Mouse (Mus musculus): ENCODE data around the gene Tiprl. TPM values are rescaled to one million over a fixed set of nuclear protein-coding genes. Genes with fewer than 3 reads are reported as not detected.

Tiprl gene
- polyA plus RNA-seq (2016; fragmentation: Nextera tagmentation; extraction: Ambion mirVana): 91.5 and 99.2 TPM in 2 replicates

GRCm38 (mm10) chr1:165236321-165237298, at the start of gene Tiprl:
Tiprl (minus strand) TSS chr1:165236996.
- Histone ChIP-seq H3K4me1 (peaks cover 26% of the 10 kb centered on the region), H3K9me3 (replicated peaks) (no peaks in the 10 kb centered on the region), H3K27me3 (ENCODE audit: low read depth, poor library complexity, severe bottlenecking) (no peaks in the 10 kb centered on the region), H3K27ac (replicated peaks) (peak within 1 kb of the TSS; percentile 91), H3K36me3 (peaks cover 3% of the 10 kb centered on the region; the same call in 1 of the 2 replicates), H3K4me3 (peak within 1 kb of the TSS; percentile 85)
- DNase-seq (ENCODE audit: low spot score): peak; percentile 95
- WGBS: under 1% methylated on average over 76 of the region's 76 CpGs

DNA sequence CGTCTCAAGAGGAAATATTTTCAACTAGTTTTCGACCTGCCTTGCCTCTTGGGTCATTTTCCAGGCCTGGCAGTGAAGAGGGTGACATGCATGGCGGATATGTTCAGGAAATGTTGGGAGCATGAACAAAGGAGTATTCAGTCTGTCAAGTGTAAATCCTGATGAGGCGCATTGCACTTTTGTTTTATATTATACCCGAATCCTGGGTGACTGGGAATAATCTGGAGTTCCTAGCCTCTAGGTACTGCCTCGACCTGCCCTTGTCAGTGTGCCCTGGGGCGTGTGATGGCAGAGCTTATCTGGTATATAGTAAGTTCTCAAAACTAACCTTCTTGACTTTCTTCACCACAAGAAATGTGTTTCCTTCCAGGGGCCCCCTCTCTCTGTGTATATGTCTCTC, 47.3 kb upstream of the Tiprl start:
- Histone ChIP-seq H3K4me3 (no peak overlapping the region), H3K4me1 (peaks cover 49% of the 10 kb centered on the region), H3K27ac (replicated peaks) (no peak overlapping the region), H3K36me3 (peaks cover 10% of the 10 kb centered on the region; the same call in 1 of the 2 replicates), H3K9me3 (replicated peaks) (no peaks in the 10 kb centered on the region), H3K27me3 (ENCODE audit: low read depth, poor library complexity, severe bottlenecking) (no peaks in the 10 kb centered on the region)
- no peak for DNase-seq (ENCODE audit: low spot score)
- WGBS: 85% methylated on average over 7 of the region's 7 CpGs

DNA sequence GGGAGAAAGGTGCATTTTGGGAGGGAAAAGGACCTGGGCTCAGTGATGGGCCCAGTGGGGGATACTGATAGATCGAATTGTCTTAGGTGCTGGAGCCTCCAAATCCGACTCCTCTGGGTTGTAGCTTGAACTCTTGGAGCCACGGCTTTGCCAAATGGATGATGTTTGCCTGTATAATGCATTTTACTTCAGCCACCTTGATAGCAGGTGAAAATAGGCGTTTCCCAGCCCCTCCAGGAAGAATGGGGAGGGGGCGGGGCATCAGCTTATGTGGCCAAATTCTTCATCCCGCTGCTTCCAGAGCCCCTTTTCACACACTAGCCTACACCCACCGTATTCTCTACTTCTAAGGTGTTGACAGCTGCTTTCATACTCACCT, 46.2 kb upstream of the Tiprl start:
- Histone ChIP-seq H3K9me3 (replicated peaks) (no peaks in the 10 kb centered on the region), H3K4me3 (peak overlapping the region; percentile 84), H3K36me3 (peaks cover 5% of the 10 kb centered on the region; the same call in 1 of the 2 replicates), H3K27ac (replicated peaks) (peak overlapping the region; percentile 97; the same call in 1 of the 2 replicates), H3K4me1 (peaks cover 49% of the 10 kb centered on the region), H3K27me3 (ENCODE audit: low read depth, poor library complexity, severe bottlenecking) (no peaks in the 10 kb centered on the region)
- no peak for DNase-seq (ENCODE audit: low spot score)
- 11% methylated on average over 7 of the region's 7 CpGs for WGBS

GRCm38 (mm10) chr1:165282222-165282966, 45.6 kb upstream of the Tiprl start:
- 2% methylated on average over 35 of the region's 35 CpGs for WGBS
- no peak for DNase-seq (ENCODE audit: low spot score)

GRCm38 (mm10) chr1:165281351-165282221, 44.8 kb upstream of the Tiprl start:
- Histone ChIP-seq H3K4me1 (peaks cover 49% of the 10 kb centered on the region), H3K27me3 (ENCODE audit: low read depth, poor library complexity, severe bottlenecking) (no peaks in the 10 kb centered on the region), H3K27ac (replicated peaks) (peak overlapping the region; percentile 97), H3K36me3 (no peaks in the 10 kb centered on the region), H3K9me3 (replicated peaks) (no peaks in the 10 kb centered on the region), H3K4me3 (peak overlapping the region; percentile 84)
- DNase-seq (ENCODE audit: low spot score): peak; percentile 83
- under 1% methylated on average over 66 of the region's 71 CpGs for WGBS

More at GRCm38 (mm10) chr1:165282222-165282966, 45.6 kb upstream of the Tiprl start:
- Histone ChIP-seq H3K27ac (replicated peaks) (peak overlapping the region; percentile 97), H3K4me1 (peaks cover 49% of the 10 kb centered on the region), H3K27me3 (ENCODE audit: low read depth, poor library complexity, severe bottlenecking) (no peaks in the 10 kb centered on the region), H3K9me3 (replicated peaks) (no peaks in the 10 kb centered on the region), H3K4me3 (peak overlapping the region; percentile 84), H3K36me3 (no peaks in the 10 kb centered on the region)

- no peak for DNase-seq (ENCODE audit: low spot score)
- peaks cover 49% of the 10 kb centered on the region for H3K4me1 ChIP-seq
- WGBS: 67% methylated on average over 10 of the region's 10 CpGs
- no peaks in the 10 kb centered on the region for H3K9me3 ChIP-seq (replicated peaks)
- no peaks in the 10 kb centered on the region for H3K27me3 ChIP-seq (ENCODE audit: low read depth, poor library complexity, severe bottlenecking)
- no peaks in the 10 kb centered on the region for H3K36me3 ChIP-seq
- H3K4me3 ChIP-seq: peak overlapping the region; percentile 84
- H3K27ac ChIP-seq (replicated peaks): peak overlapping the region; percentile 97
Observed at GRCm38 (mm10) chr1:165280741-165281140, 43.9 kb upstream of the Tiprl start.

- no peaks in the 10 kb centered on the region for H3K9me3 ChIP-seq (replicated peaks)
- no peak for DNase-seq (ENCODE audit: low spot score)
- no peak overlapping the region for H3K4me3 ChIP-seq
- 87% methylated on average over 6 of the region's 6 CpGs for WGBS
- H3K36me3 ChIP-seq: no peaks in the 10 kb centered on the region
- H3K27me3 ChIP-seq (ENCODE audit: low read depth, poor library complexity, severe bottlenecking): no peaks in the 10 kb centered on the region
- no peak overlapping the region for H3K27ac ChIP-seq (replicated peaks)
- H3K4me1 ChIP-seq: no peaks in the 10 kb centered on the region
Observed at GRCm38 (mm10) chr1:165274946-165275345, 38.1 kb upstream of the Tiprl start.

DNA sequence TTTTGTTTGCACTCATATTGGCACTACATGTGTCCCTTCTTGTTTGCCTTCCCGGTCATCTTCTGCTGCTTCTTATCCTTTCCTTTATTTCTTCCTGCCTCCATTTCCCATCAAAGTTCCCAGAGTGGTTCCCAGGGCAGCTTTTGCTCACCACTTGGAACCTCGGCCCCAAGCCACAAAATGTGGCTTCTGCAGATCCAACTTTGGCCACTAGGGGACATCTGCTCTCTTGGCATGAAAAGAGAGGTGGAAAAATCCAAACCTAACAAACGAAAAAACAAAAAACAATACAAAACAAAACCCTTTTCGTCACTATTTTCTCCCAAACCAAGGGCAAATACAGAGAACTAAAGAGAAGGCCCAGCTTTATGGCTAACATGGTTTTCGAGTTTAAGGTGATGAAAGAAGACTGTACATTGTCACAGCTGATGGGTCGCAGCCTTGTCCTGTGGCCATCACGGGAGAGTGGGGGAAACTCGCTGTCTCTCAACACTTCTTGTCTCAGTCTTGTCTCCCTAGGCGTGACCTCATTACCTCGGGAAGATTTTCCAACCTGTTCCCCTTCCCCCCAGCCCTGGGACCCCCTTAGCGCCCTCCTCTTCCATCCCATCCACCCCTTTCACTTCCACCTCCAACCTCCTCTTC, 15.4 kb upstream of the Tiprl start:
- Histone ChIP-seq H3K9me3 (replicated peaks) (no peaks in the 10 kb centered on the region), H3K27me3 (ENCODE audit: low read depth, poor library complexity, severe bottlenecking) (no peaks in the 10 kb centered on the region), H3K4me3 (no peak overlapping the region), H3K27ac (replicated peaks) (no peak overlapping the region), H3K4me1 (no peaks in the 10 kb centered on the region), H3K36me3 (no peaks in the 10 kb centered on the region)
- 55% methylated on average over 11 of the region's 11 CpGs for WGBS
- DNase-seq (ENCODE audit: low spot score): peak; percentile 66

DNA sequence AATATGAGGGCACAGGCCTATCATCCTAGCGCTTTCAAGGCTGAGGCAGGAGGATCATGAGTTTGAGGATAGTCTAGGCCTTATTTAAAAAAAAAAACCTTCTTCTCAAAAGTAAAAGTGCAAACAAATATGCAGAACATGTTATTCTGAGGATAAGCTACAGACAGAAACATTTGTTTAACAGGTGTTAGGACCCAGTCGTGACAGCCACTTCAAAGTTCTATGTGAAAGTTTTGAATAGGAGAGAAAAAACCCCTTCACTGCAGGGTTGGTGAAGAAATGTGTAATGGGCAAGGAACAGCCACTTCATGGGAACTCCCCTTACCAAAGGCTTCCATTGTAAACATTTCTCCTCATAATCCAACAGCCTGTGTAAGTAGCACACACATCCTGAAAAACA, 13.8 kb upstream of the Tiprl start:
- H3K36me3 ChIP-seq: no peaks in the 10 kb centered on the region
- no peaks in the 10 kb centered on the region for H3K27me3 ChIP-seq (ENCODE audit: low read depth, poor library complexity, severe bottlenecking)
- no peak for DNase-seq (ENCODE audit: low spot score)
- no peaks in the 10 kb centered on the region for H3K9me3 ChIP-seq (replicated peaks)
- H3K4me1 ChIP-seq: no peaks in the 10 kb centered on the region
- WGBS: 91% methylated on average over 2 of the region's 2 CpGs
- no peak overlapping the region for H3K4me3 ChIP-seq
- H3K27ac ChIP-seq (replicated peaks): no peak overlapping the region

DNA sequence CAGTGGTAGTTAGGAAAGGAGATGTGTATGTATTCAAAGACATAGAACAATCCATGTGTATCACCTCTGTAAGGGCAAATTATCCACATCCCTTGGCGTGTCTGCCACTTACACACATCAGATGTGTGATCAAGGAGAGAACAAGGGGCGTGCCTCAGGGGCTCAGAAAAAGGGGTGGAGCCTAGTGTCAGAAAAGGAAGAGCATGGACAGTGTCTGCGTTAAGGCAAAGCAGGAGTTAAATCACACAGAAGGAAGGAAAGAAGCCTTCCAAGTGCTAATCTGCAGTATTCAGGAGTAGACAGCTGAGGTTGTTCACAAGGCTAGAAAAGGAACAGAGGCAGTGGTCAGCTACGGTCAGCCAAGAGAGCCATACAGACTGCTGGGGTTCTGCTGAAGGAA, 12.0 kb upstream of the Tiprl start:
- Histone ChIP-seq H3K27me3 (ENCODE audit: low read depth, poor library complexity, severe bottlenecking) (no peaks in the 10 kb centered on the region), H3K4me1 (no peaks in the 10 kb centered on the region), H3K36me3 (no peaks in the 10 kb centered on the region), H3K27ac (replicated peaks) (no peak overlapping the region), H3K4me3 (no peak overlapping the region), H3K9me3 (replicated peaks) (no peaks in the 10 kb centered on the region)
- 73% methylated on average over 4 of the region's 4 CpGs for WGBS
- no peak for DNase-seq (ENCODE audit: low spot score)

GRCm38 (mm10) chr1:165247788-165248187, 11.0 kb upstream of the Tiprl start:
- DNase-seq (ENCODE audit: low spot score): no peak
- Histone ChIP-seq H3K4me1 (no peaks in the 10 kb centered on the region), H3K36me3 (no peaks in the 10 kb centered on the region), H3K27ac (replicated peaks) (no peak overlapping the region), H3K4me3 (no peak overlapping the region), H3K27me3 (ENCODE audit: low read depth, poor library complexity, severe bottlenecking) (no peaks in the 10 kb centered on the region), H3K9me3 (replicated peaks) (no peaks in the 10 kb centered on the region)
- WGBS: 94% methylated on average over 3 of the region's 3 CpGs

GRCm38 (mm10) chr1:165247085-165247484, 10.3 kb upstream of the Tiprl start:
- Histone ChIP-seq H3K27ac (replicated peaks) (no peak overlapping the region), H3K4me1 (no peaks in the 10 kb centered on the region), H3K9me3 (replicated peaks) (no peaks in the 10 kb centered on the region), H3K4me3 (no peak overlapping the region), H3K36me3 (no peaks in the 10 kb centered on the region), H3K27me3 (ENCODE audit: low read depth, poor library complexity, severe bottlenecking) (no peaks in the 10 kb centered on the region)
- DNase-seq (ENCODE audit: low spot score): no peak
- 87% methylated on average over 5 of the region's 5 CpGs for WGBS

Measured in midbrain, embryonic 10.5 days (tissue).